Mouse (Mus musculus) midbrain, embryonic 14.5 days (tissue): ENCODE results near the gene Entpd8. TPM values are rescaled to one million over a fixed set of nuclear protein-coding genes. Genes with fewer than 3 reads are reported as not detected.

Experiments used
- ATAC-seq: fragments of 200-750 bp; cut with Nextera tagmentation; 2 replicates; pipeline ENCODE4 v1.8.0; 2017; ENCODE audit warnings: moderate number of reproducible peaks, moderate library complexity; ENCODE audit not compliant: low FRiP score, low TSS enrichment
- DNase-seq: peaks from one replicate; pipeline ENCODE4 v3.0.0-alpha.2; 2015
- H3K27ac ChIP-seq: fragments of 300-500 bp; sonication (generic); replicated peaks from 2 replicates; pipeline ENCODE4 v1.5.1; 2014; ENCODE audit warnings: mild to moderate bottlenecking, low read depth, low read length, moderate library complexity
- H3K27me3 ChIP-seq: fragments of 300-500 bp; sonication (generic); 2 replicates; pipeline ENCODE4 v1.6.1; 2014; ENCODE audit warnings: low read length, control low read depth, mixed read lengths; ENCODE audit not compliant: control insufficient read depth, insufficient read depth
- H3K36me3 ChIP-seq: fragments of 300-500 bp; sonication (generic); 2 replicates; pipeline ENCODE4 v1.6.1; 2014; ENCODE audit warnings: low read length, control low read depth; ENCODE audit not compliant: control insufficient read depth, insufficient read depth
- H3K4me1 ChIP-seq: fragments of 300-500 bp; sonication (generic); 2 replicates; pipeline ENCODE4 v1.6.1; 2014; ENCODE audit warnings: mild to moderate bottlenecking, antibody characterized with exemption, low read length, control low read depth; ENCODE audit not compliant: control insufficient read depth, insufficient read depth
- H3K4me2 ChIP-seq: fragments of 300-500 bp; sonication (generic); 2 replicates; pipeline ENCODE4 v1.6.1; 2014; ENCODE audit warnings: mild to moderate bottlenecking, low read length, moderate library complexity
- H3K4me3 ChIP-seq: fragments of 300-500 bp; sonication (generic); replicated peaks from 2 replicates; pipeline ENCODE4 v1.5.1; 2014; ENCODE audit warnings: low read depth, low read length
- H3K9ac ChIP-seq: fragments of 300-500 bp; sonication (generic); replicated peaks from 2 replicates; pipeline ENCODE4 v1.6.1; 2014; ENCODE audit warnings: mild to moderate bottlenecking, low read length, moderate library complexity
- H3K9me3 ChIP-seq: fragments of 300-500 bp; sonication (generic); 2 replicates; pipeline ENCODE4 v1.6.1; 2016; ENCODE audit warnings: low read length, control low read depth, mixed read lengths; ENCODE audit not compliant: control insufficient read depth
- WGBS: fragments of 180-500 bp; shearing (Covaris S2); extraction: QIAGEN DNeasy Blood & Tissue Kit; methylation state at CpG from one replicate; pipeline ENCODE4 v1.1.7; 2014; 5-methylcytosine and 5-hydroxymethylcytosine counted together
- polyA plus RNA-seq: library from polyadenylated mRNA; unstranded; fragments of >200 nt; fragmentation: Nextera tagmentation; extraction: Ambion mirVana; gene quantifications from 2 replicates; pipeline ENCODE4 v1.2.1, GENCODE M21; 2014

Gene Entpd8
- polyA plus RNA-seq, 1 experiment from 2014 or later, result not detected

DNA sequence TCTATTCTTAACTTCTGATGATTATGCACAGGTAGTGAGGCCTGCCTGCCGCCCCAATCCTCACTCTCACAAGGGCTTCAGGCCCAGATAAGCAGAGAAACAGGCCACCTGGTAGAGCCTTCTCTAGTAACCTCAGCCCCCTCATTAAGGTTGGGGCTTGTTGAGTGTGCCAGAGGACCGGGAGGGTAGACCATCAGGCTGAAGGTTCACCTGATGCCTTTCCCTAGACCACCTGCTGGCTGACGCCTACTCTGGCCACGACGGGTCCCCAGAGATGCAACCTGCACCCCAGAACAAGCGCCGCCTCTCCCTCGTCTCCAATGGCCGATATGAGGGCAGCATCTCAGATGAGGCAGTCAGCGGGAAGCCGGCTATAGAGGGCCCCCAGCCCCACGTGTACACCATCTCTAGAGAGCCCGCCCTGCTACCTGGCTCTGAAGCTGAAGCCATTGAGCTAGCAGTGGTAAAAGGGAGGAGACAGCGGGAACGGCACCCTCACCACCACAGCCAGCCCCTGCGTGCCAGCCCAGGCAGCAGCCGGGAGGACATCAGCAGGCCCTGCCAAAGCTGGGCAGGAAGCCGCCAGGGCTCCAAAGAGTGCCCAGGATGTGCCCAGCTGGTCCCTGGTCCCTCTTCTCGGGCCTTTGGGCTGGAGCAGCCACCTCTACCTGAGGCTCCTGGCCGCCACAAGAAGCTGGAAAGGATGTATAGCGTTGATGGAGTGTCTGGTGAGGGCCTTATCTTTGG, 24.5 kb upstream of the Entpd8 start:
- no peak for ATAC-seq
- H3K27me3 ChIP-seq, result no peaks in the 10 kb centered on the region
- no peak overlapping the region for H3K27ac ChIP-seq
- no peaks in the 10 kb centered on the region for H3K9me3 ChIP-seq
- DNase-seq, result no peak
- H3K4me1 ChIP-seq, result peaks cover 15% of the 10 kb centered on the region
- 87% methylated on average over 21 of the region's 21 CpGs for WGBS
- H3K36me3 ChIP-seq, result peaks cover 43% of the 10 kb centered on the region
- H3K4me2 ChIP-seq, result peak overlapping the region; percentile 89
- H3K4me3 ChIP-seq, result peak overlapping the region; percentile 86
- H3K9ac ChIP-seq, result peak overlapping the region; percentile 81

DNA sequence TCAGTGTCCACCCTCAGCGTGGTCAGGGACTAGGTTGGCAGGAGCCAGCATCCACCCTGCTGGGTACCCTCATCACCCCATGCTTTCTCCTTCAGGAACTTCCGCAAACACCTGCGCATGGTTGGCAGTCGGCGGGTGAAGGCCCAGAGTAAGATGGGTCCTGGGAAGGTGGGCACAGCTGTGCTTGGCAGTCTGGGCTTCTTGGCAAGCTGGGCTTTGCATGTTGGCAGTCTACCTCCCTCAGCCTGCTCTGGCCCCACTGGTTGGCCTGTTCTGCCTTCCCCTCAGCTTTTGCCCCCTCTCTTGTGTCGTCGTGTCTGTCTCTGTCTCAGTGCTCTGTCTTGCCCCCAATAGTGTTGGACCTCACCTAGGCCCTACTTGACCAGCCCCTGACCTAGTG, 21.2 kb upstream of the Entpd8 start:
- no peak overlapping the region for H3K4me2 ChIP-seq
- H3K4me1 ChIP-seq, result peaks cover 15% of the 10 kb centered on the region
- no peak overlapping the region for H3K4me3 ChIP-seq
- WGBS, result 90% methylated on average over 7 of the region's 7 CpGs
- no peak overlapping the region for H3K27ac ChIP-seq
- ATAC-seq, result no peak
- H3K36me3 ChIP-seq, result peaks cover 65% of the 10 kb centered on the region
- no peak overlapping the region for H3K9ac ChIP-seq
- DNase-seq, result no peak
- H3K9me3 ChIP-seq, result no peaks in the 10 kb centered on the region
- no peaks in the 10 kb centered on the region for H3K27me3 ChIP-seq

DNA sequence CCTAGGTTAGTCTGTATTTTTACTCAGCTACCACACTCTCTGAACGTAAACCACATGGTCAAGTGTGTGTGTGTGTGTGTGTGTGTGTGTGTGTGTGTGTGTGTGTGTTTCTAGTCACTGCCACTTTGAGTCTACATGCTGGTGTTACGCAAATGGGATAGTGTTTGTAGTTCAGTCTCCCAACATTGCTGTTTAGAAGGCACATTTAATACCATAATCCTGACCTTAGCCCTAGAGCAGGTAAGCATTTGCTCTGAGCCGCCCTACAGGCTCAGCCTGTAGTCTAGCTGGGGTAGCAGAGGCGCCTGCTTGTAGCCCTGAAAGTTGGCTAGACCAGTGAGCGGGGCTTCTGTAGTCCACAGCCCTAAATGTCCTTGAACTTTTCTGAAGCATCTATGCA, 16.6 kb upstream of the Entpd8 start:
- H3K9ac ChIP-seq, result no peak overlapping the region
- no peak overlapping the region for H3K27ac ChIP-seq
- H3K4me2 ChIP-seq, result no peak overlapping the region
- H3K9me3 ChIP-seq, result no peaks in the 10 kb centered on the region
- H3K36me3 ChIP-seq, result peaks cover 43% of the 10 kb centered on the region
- WGBS, result 92% methylated on average over 5 of the region's 5 CpGs
- DNase-seq (no peak), ATAC-seq (no peak)
- H3K27me3 ChIP-seq, result no peaks in the 10 kb centered on the region
- no peak overlapping the region for H3K4me3 ChIP-seq
- H3K4me1 ChIP-seq, result no peaks in the 10 kb centered on the region

DNA sequence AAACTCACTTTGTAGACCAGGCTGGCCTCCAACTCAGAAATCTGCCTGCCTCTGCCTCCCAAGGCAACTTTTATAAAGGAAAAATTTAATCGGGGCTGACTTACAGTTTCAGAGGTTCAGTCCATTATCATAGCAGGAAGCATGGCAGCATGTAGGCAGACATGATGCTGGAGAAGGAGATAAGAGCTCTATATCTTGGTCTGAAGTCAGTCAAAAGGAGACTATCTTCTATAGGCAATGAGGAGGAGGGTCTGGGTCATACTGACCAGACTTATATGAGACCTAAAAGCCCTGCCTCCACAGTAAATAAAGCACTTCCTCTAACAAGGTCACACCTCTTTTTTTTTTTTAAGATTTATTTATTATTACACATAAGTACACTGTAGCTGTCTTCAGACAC, 15.8 kb upstream of the Entpd8 start:
- H3K4me2 ChIP-seq, result no peak overlapping the region
- no peaks in the 10 kb centered on the region for H3K4me1 ChIP-seq
- H3K4me3 ChIP-seq, result no peak overlapping the region
- no peak overlapping the region for H3K27ac ChIP-seq
- H3K27me3 ChIP-seq, result no peaks in the 10 kb centered on the region
- H3K9ac ChIP-seq, result no peak overlapping the region
- no peaks in the 10 kb centered on the region for H3K9me3 ChIP-seq
- WGBS, result 95% methylated on average over 1 of the region's 1 CpGs
- ATAC-seq, result no peak
- peaks cover 35% of the 10 kb centered on the region for H3K36me3 ChIP-seq
- no peak for DNase-seq

DNA sequence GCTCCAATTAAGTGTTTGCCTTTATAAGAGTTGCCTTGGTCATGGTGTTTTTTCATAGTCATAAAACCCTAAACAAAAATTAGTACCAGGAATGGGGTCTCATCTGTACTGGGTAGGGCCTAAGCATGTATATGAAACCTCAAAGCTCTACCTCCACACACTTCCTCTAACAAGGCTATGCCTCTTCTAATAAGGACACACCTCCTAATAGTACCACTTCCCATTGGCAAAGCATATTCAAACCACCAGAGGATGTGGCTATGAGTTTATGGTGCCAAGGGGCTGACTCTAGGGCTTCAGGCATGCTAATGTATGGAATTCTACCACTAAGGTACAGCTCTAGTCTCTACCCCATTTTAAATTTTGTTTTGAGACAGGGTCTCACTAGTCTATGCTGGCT, 14.6 kb upstream of the Entpd8 start:
- H3K36me3 ChIP-seq, result peaks cover 22% of the 10 kb centered on the region
- no peaks in the 10 kb centered on the region for H3K4me1 ChIP-seq
- ATAC-seq, result no peak
- no peaks in the 10 kb centered on the region for H3K9me3 ChIP-seq
- no peak for DNase-seq
- H3K4me3 ChIP-seq, result no peak overlapping the region
- H3K27ac ChIP-seq, result no peak overlapping the region
- no peak overlapping the region for H3K9ac ChIP-seq
- no peaks in the 10 kb centered on the region for H3K27me3 ChIP-seq
- no peak overlapping the region for H3K4me2 ChIP-seq

DNA sequence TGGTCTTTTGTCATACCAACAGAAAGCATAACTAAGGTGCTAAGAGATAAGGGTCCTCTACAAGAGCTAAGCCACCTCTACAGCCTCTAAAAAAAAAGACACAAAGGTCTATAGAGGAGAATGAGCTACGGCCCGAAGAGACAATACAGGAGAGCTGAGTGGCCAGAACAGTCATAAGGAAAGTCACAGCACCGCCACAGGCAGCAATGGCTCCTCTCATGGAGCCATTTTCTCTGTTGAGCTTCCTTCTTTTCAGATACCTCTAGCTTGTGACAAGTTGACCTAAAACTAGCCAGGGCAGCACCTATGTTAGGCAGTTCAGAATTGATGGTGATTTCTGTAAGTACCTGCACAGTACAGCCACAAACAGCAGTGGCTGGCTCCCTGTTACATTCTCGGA, 13.6 kb upstream of the Entpd8 start:
- H3K4me3 ChIP-seq, result no peak overlapping the region
- no peaks in the 10 kb centered on the region for H3K27me3 ChIP-seq
- H3K36me3 ChIP-seq, result peaks cover 12% of the 10 kb centered on the region
- WGBS, result 87% methylated on average over 4 of the region's 4 CpGs
- no peaks in the 10 kb centered on the region for H3K4me1 ChIP-seq
- H3K27ac ChIP-seq, result no peak overlapping the region
- no peak for ATAC-seq
- no peak overlapping the region for H3K4me2 ChIP-seq
- DNase-seq, result no peak
- H3K9ac ChIP-seq, result no peak overlapping the region
- H3K9me3 ChIP-seq, result no peaks in the 10 kb centered on the region

DNA sequence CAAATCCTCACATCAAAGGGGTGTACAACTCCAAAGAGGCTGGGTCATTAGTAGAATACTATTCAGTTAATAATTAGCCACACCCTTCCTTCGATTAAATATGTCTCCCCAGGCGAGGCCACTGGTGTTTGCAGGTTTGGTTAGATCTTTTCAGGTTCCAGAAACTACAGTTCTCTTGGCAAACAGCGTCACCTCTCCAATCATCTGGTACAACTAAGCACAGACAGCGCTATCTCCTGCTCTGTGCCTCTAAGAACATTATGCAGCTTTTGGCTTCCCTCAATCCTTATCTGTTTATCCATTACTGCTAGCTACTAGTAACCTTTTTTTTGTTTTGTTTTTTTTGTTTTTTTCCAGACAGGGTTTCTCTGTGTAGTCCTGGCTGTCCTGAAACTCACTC, 10.6 kb upstream of the Entpd8 start:
- H3K9ac ChIP-seq, result no peak overlapping the region
- no peaks in the 10 kb centered on the region for H3K36me3 ChIP-seq
- H3K4me1 ChIP-seq, result no peaks in the 10 kb centered on the region
- 77% methylated on average over 4 of the region's 4 CpGs for WGBS
- no peak overlapping the region for H3K4me2 ChIP-seq
- no peak overlapping the region for H3K4me3 ChIP-seq
- H3K27ac ChIP-seq, result no peak overlapping the region
- no peaks in the 10 kb centered on the region for H3K9me3 ChIP-seq
- no peak for ATAC-seq
- H3K27me3 ChIP-seq, result no peaks in the 10 kb centered on the region
- no peak for DNase-seq

DNA sequence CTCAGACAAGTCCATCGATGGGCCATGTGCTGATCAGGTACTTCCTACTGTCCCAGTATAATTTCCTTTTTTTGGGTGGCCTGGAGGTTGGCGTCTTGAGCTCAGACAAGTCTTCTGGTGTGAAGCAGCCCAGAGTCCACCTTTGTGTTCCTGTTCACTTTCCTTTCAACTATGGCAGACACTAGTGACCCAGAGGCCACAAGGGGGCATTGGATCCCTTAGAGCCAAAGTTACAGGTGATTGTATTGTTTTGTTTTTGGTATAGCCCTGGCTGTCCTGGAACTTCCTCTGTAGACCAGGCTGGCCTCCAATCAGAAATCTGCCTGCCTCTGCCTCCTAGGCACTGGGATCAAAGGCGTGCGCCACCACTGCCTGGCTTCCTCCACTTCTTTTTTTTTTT, 7.7 kb upstream of the Entpd8 start:
- no peaks in the 10 kb centered on the region for H3K4me1 ChIP-seq
- H3K4me2 ChIP-seq, result no peak overlapping the region
- H3K4me3 ChIP-seq, result no peak overlapping the region
- DNase-seq, result no peak
- H3K27ac ChIP-seq, result no peak overlapping the region
- 93% methylated on average over 4 of the region's 4 CpGs for WGBS
- H3K36me3 ChIP-seq, result no peaks in the 10 kb centered on the region
- no peak overlapping the region for H3K9ac ChIP-seq
- ATAC-seq, result no peak
- no peaks in the 10 kb centered on the region for H3K27me3 ChIP-seq
- H3K9me3 ChIP-seq, result no peaks in the 10 kb centered on the region

DNA sequence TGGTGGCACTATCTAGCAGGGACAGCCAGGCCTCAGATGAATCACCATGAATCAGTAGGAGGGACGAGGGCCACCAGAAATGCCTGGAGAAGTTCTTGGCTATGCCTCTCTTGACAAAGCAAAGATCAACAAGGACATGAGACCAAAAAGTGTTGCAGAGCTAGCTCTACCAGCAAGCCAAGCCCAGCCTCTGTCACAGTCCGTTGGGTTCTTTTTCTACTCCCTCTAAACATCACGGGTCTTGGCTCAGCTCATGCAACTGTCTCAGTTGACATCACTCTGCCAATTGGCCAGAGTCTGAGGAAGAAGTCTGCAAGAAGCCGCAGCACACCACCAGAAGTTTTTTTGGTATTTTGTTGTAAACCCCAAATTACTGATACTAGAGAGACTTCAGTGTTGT, 4.6 kb upstream of the Entpd8 start:
- ATAC-seq (no peak), DNase-seq (no peak)
- Histone ChIP-seq H3K4me3 (no peak overlapping the region), H3K27ac (no peak overlapping the region), H3K36me3 (no peaks in the 10 kb centered on the region), H3K27me3 (no peaks in the 10 kb centered on the region), H3K4me1 (no peaks in the 10 kb centered on the region), H3K9me3 (no peaks in the 10 kb centered on the region), H3K9ac (no peak overlapping the region), H3K4me2 (no peak overlapping the region)
- WGBS, result 56% methylated on average over 4 of the region's 4 CpGs
